Mouse (Mus musculus) lung, adult 2 months (tissue): Measurements from ENCODE around the gene Gal. TPM values are rescaled to one million over a fixed set of nuclear protein-coding genes. Genes with fewer than 3 reads are reported as not detected.

ENCODE experiments used
- DNase-seq: peaks from one replicate; pipeline ENCODE4 v3.0.0; 2022
- H3K4me1 ChIP-seq: fragments of 200-500 bp; 2 replicates; pipeline ENCODE4 v1.6.1; 2011; ENCODE audit warnings: low read length; ENCODE audit not compliant: control insufficient read depth, insufficient read depth
- H3K4me3 ChIP-seq: fragments of 200-500 bp; replicated peaks from 2 replicates; pipeline ENCODE3; 2011; ENCODE audit warnings: low read depth, mild to moderate bottlenecking, control low read depth, low read length; ENCODE audit errors: extremely low read depth
- CTCF ChIP-seq: fragments of 200-500 bp; IDR thresholded peaks from 2 replicates; pipeline ENCODE4 v1.5.1; 2011; ENCODE audit warnings: mild to moderate bottlenecking, low read length, control low read depth; ENCODE audit not compliant: insufficient read depth
- POLR2A ChIP-seq: fragments of 200-500 bp; IDR thresholded peaks from 2 replicates; pipeline ENCODE4 v1.6.1; 2011; ENCODE audit warnings: low read depth, mild to moderate bottlenecking, control low read depth, low read length, borderline replicate concordance; ENCODE audit errors: extremely low read depth
- WGBS: fragments of 180-500 bp; shearing (Covaris S2); methylation state at CpG from one replicate; pipeline ENCODE4 v1.1.7; 2018; 5-methylcytosine and 5-hydroxymethylcytosine counted together
- polyA plus RNA-seq: library from polyadenylated mRNA; depleted of rRNA; stranded (reverse); fragments of >200 nt; gene quantifications from 2 replicates; pipeline ENCODE4 v1.2.3, GENCODE M21; 2012

The Gal gene
- polyA plus RNA-seq, 1 experiment, result 4.0 TPM

DNA sequence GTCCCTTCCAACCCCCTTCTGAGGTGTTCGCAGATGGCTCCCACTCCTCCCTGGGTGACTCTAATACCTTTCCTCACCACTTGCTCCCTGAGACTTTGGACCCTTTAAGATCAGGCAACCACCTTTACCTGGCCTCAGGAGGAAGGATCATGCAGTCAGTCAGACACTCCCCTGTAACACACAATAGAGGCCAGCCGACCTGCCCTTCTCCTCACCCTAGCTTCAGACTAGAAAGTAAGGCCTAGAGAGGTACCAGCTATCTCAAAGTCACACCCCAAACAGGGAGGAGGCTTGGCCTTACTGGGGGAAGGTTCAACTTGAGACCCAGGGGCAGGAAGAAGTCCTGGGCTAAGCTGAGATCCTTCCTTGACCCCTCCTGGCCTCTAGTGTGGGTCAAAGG lies 9.9 kb upstream of the Gal start:
- TF ChIP-seq POLR2A (no peak), CTCF (no peak)
- WGBS, result 67% methylated on average over 2 of the region's 2 CpGs
- Histone ChIP-seq H3K4me1 (0 out of 2 replicates have a peak, but pooled peaks cover 2% of the 10 kb centered on the region), H3K4me3 (no peak overlapping the region)
- no peak for DNase-seq

DNA sequence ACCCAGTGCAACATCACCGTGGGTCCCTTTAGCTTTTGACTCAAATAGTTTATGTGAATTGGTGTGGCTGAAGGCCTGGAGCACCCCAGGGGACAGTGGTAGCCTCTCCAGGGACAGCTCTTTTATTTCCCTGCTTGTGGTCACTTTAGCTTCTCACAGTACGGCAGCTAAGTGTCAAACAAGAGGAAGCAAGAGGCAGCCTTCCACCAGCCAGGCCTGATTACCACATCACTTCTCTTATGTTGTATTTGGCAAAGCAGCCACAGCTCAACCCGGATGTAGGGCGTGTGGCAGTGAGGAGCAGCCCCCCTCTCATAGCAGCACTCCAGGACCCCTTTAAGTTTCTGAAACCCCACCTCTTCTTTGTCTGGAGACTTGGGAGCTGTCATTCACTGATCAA lies 8.6 kb upstream of the Gal start:
- Histone ChIP-seq H3K4me3 (no peak overlapping the region), H3K4me1 (0 out of 2 replicates have a peak, but pooled peaks cover 2% of the 10 kb centered on the region)
- peak; percentile 10 for DNase-seq
- 28% methylated on average over 4 of the region's 4 CpGs for WGBS
- no peak for TF ChIP-seq POLR2A
- TF ChIP-seq CTCF, result no peak

- 65% methylated on average over 6 of the region's 6 CpGs for WGBS
- Histone ChIP-seq H3K4me3 (no peak overlapping the region), H3K4me1 (0 out of 2 replicates have a peak, but pooled peaks cover 2% of the 10 kb centered on the region)
- no peak for DNase-seq
- TF ChIP-seq CTCF (no peak), POLR2A (no peak)
These were observed 8.1 kb upstream of the Gal start for GRCm38 (mm10) chr19:3422488-3422887.

DNA sequence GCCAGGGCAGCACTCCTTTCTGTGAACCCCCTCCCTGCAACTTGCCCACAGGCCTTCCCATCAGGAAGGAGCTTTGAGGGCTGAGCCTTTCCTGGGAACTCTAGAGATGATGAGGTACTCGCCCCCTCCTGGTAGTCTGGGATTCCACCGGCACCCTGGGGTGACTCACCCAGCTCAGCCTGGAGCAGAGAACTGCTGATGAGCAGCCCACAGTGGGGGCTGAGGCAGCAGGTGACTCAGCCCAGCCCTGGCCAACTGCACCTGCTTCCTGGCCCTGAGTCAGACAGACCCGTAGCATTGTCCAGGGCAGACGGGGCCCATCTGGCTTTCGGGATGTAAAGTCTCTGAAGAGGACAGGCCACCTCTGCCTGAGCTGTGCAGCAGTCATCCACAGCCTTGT lies 4.9 kb upstream of the Gal start:
- no peak overlapping the region for H3K4me3 ChIP-seq
- H3K4me1 ChIP-seq, result peaks cover 5% of the 10 kb centered on the region; the same call in 1 of the 2 replicates
- TF ChIP-seq POLR2A, result no peak
- no peak for TF ChIP-seq CTCF
- DNase-seq, result no peak
- WGBS, result 47% methylated on average over 5 of the region's 5 CpGs

- Histone ChIP-seq H3K4me3 (no peak overlapping the region), H3K4me1 (no peaks in the 10 kb centered on the region)
- 52% methylated on average over 1 of the region's 1 CpGs for WGBS
- no peak for DNase-seq
- no peak for TF ChIP-seq CTCF
- TF ChIP-seq POLR2A, result no peak
These were observed 8.6 kb downstream of the Gal start for GRCm38 (mm10) chr19:3405531-3406281.

DNA sequence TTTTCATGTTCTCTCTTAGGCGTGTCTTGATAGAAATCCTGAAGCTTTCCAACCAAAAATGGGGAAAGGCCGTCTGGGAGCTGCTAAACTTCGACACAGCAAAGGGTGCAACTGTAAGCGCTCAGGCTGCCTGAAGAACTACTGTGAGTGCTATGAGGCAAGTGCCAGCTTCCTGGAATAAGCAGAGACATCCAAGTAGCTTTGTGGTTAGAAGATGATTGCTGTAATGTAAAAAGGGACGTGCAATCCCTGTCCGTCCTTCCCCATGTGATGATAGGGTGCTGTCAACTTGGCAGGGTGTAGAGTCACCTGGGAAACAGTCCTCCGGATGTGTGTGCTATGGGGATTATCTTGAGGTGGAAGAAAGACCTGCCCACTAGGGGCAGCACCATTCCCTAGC lies 10.3 kb downstream of the Gal start:
- WGBS, result 79% methylated on average over 7 of the region's 7 CpGs

GRCm38 (mm10) chr19:3402390-3402789 lies 12.0 kb downstream of the Gal start:
- no peak overlapping the region for H3K4me3 ChIP-seq
- TF ChIP-seq POLR2A (no peak), CTCF (no peak)
- no peak for DNase-seq
- WGBS, result 83% methylated on average over 6 of the region's 6 CpGs
- H3K4me1 ChIP-seq, result no peaks in the 10 kb centered on the region

More for the DNA sequence above, 10.3 kb downstream of the Gal start:
- DNase-seq, result no peak
- TF ChIP-seq POLR2A (no peak), CTCF (no peak)
- Histone ChIP-seq H3K4me3 (no peak overlapping the region), H3K4me1 (no peaks in the 10 kb centered on the region)

- 46% methylated on average over 7 of the region's 7 CpGs for WGBS
- H3K4me1 ChIP-seq, result no peaks in the 10 kb centered on the region
- no peak overlapping the region for H3K4me3 ChIP-seq
- TF ChIP-seq CTCF (no peak), POLR2A (no peak)
- DNase-seq, result no peak
These were observed 12.4 kb downstream of the Gal start for GRCm38 (mm10) chr19:3401943-3402342.

DNA sequence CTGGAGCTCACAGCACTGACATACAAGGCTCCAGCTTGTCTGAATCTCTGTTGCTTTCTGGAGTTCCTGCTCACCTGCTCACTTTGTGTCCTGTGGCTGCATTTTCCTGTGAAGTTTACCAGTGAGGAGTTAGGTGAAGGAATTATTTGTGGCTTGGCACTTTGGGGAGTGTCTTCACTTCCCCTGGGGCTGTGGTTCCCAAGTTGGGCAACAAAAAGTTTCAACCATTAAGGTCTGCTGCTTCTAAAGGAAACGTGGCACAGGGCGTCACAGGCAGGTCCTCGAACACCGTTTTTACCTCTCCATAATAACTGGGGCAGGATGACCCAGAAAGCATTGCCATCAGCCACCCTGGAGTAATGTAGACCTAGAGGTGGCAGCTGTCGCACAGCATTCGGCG lies 12.8 kb downstream of the Gal start:
- DNase-seq, result no peak
- TF ChIP-seq CTCF (no peak), POLR2A (no peak)
- H3K4me1 ChIP-seq, result no peaks in the 10 kb centered on the region
- WGBS, result 77% methylated on average over 7 of the region's 7 CpGs
- no peak overlapping the region for H3K4me3 ChIP-seq

GRCm38 (mm10) chr19:3400057-3400456 lies 14.3 kb downstream of the Gal start:
- TF ChIP-seq CTCF (no peak), POLR2A (no peak)
- 89% methylated on average over 4 of the region's 4 CpGs for WGBS
- H3K4me1 ChIP-seq, result no peaks in the 10 kb centered on the region
- no peak for DNase-seq
- H3K4me3 ChIP-seq, result no peak overlapping the region

DNA sequence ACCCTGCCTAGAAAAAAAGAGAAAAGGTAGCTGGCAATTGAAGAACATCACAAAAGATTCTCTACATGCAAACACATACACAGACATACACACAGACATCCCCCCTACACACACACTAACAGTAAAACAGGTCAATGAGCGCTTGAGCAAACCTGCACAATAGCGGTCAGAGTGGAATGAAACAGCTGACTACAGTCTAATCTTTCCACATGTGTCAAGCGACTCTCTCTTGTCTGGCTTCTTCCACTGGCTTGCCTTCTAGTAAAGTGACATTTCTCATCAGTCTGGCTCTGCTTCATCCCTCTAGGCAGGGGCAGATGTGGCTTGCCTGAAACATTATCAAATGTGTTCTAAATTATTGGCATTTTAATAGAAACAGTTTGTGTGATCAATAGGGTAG lies 20.1 kb downstream of the Gal start:
- H3K4me1 ChIP-seq, result peaks cover 2% of the 10 kb centered on the region; the same call in 1 of the 2 replicates
- TF ChIP-seq CTCF (no peak), POLR2A (no peak)
- H3K4me3 ChIP-seq, result no peak overlapping the region
- 86% methylated on average over 3 of the region's 3 CpGs for WGBS
- DNase-seq, result no peak

DNA sequence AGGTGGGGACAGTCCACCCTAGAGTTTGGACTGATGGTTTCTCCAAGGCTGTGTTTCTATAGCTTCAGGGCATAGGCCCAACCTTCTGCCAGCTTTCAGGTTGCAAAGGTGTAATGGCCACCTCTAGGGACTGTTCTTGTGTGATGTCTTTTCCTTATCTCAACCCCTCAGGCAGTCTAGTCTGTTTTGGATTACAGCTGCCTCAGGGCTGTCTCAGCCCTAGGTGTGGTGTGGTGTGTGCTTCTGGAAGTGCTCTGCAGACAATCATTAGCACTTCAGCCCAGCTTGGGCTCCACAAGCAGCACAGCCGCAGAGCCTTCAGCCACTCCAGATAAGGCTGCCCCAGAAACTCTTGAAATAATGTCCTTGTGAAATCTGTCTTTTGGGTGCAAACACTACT lies 22.0 kb downstream of the Gal start:
- no peak for DNase-seq
- TF ChIP-seq CTCF (no peak), POLR2A (no peak)
- Histone ChIP-seq H3K4me1 (peaks cover 2% of the 10 kb centered on the region; the same call in 1 of the 2 replicates), H3K4me3 (no peak overlapping the region)
- WGBS, result 66% methylated on average over 1 of the region's 1 CpGs
